Mouse (Mus musculus) cerebellum, adult 2 months (tissue): ENCODE results near the gene Kirrel3. TPM values are rescaled to one million over a fixed set of nuclear protein-coding genes. Genes with fewer than 3 reads are reported as not detected.

Source experiments
- DNase-seq, 2 experiments: peaks; one replicate each; pipeline ENCODE4 v3.0.0; 2021
- H3K27ac ChIP-seq: fragments of 200-500 bp; 2 replicates; pipeline ENCODE4 v1.5.1; 2012; ENCODE audit warnings: low read length, control low read depth, inconsistent platforms; ENCODE audit not compliant: insufficient read depth
- H3K27me3 ChIP-seq: fragments of 200-500 bp; 2 replicates; pipeline ENCODE4 v1.6.1; 2012; ENCODE audit warnings: inconsistent platforms, mild to moderate bottlenecking, low read length, moderate library complexity; ENCODE audit not compliant: control insufficient read depth, insufficient read depth
- H3K4me1 ChIP-seq: fragments of 200-500 bp; 2 replicates; pipeline ENCODE4 v1.6.1; 2011; ENCODE audit warnings: low read length; ENCODE audit not compliant: control insufficient read depth, insufficient read depth
- H3K4me3 ChIP-seq: fragments of 200-500 bp; replicated peaks from 2 replicates; pipeline ENCODE3; 2011; ENCODE audit warnings: mild to moderate bottlenecking, low read depth, low read length, control low read depth; ENCODE audit not compliant: insufficient read depth
- CTCF ChIP-seq: fragments of 200-500 bp; IDR thresholded peaks from 2 replicates; pipeline ENCODE4 v1.5.1; 2011; ENCODE audit warnings: low read depth, mild to moderate bottlenecking, control low read depth, low read length, moderate library complexity, borderline replicate concordance; ENCODE audit not compliant: insufficient read depth
- POLR2A ChIP-seq: fragments of 200-500 bp; IDR thresholded peaks from 2 replicates; pipeline ENCODE4 v1.6.1; 2011; ENCODE audit warnings: low read length, control low read depth, borderline replicate concordance; ENCODE audit not compliant: insufficient read depth
- WGBS: fragments of 180-500 bp; shearing (Covaris S2); methylation state at CpG from one replicate; pipeline ENCODE4 v1.1.7; 2018; 5-methylcytosine and 5-hydroxymethylcytosine counted together
- polyA plus RNA-seq: library from polyadenylated mRNA; depleted of rRNA; stranded (reverse); fragments of >200 nt; gene quantifications from 2 replicates; pipeline ENCODE4 v1.2.3, GENCODE M21; 2012

Kirrel3 gene
- polyA plus RNA-seq, 1 experiment = 63.5 TPM

DNA sequence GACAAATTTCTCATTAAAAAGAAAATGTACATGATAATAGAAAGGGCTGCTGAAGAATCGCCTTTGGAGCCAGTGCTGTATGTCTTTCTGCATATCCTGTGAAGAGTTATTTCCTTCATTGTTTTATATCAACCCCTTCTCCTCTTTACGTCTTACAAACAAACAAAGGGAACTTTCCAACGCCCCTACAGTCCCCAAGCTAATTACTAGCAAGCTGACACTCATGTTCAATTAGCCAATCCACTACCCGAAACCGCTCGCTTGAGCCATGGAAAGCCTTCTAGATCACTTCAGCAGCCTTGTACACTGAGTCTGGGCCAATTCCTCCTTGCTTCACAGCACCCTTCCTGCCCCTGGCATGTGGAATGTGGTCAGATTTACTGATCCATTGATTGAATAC, 150.0 kb downstream of the Kirrel3 start:
- WGBS = 86% methylated on average over 6 of the region's 6 CpGs
- Histone ChIP-seq H3K4me1 (no peaks in the 10 kb centered on the region), H3K4me3 (no peak overlapping the region), H3K27me3 (no peaks in the 10 kb centered on the region), H3K27ac (no peak overlapping the region)
- TF ChIP-seq CTCF (no peak), POLR2A (no peak)
- no peak for DNase-seq

DNA sequence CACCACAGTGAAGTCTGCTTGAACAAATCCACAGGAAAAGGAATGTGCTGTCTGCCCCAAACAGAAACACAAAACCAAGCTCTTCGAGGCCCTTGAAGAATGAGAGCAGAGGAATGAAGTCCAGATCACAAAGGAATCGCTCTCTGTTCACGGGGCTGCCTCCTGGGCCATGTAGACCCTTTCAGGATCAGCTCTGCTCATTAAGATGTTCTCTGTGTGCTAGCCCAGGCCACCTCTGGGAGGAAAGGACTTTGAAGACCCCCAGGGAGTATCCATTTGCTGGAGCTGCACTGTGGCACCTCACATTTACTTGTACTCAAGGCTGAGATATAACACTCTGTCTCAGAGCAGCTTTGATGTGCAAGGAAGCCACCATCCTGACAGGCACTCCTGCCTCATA, 158.2 kb downstream of the Kirrel3 start:
- WGBS = 55% methylated on average over 3 of the region's 3 CpGs
- no peak for TF ChIP-seq CTCF
- Histone ChIP-seq H3K27me3 (no peaks in the 10 kb centered on the region), H3K27ac (no peak overlapping the region), H3K4me3 (no peak overlapping the region), H3K4me1 (no peaks in the 10 kb centered on the region; the same call in 1 of the 2 replicates)
- no peak for DNase-seq

DNA sequence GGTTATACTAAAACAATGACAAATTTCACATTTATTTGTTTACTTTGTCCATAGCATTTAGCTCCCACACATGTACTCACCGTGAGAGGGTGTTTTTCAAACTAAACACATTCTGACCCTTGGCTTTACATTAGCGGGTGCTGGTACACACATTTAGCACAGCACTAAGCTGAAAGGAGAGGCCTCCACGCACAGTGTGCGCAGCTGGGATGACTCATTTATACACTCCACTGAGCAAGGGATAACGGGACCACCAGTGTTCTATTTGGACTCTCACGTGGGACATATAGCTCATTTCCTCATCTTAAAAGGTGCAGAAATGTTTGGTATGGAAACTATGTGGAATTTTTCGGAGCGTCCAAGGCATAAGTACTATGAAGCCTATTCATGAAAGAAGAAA, 158.7 kb downstream of the Kirrel3 start:
- Histone ChIP-seq H3K27me3 (no peaks in the 10 kb centered on the region), H3K4me3 (no peak overlapping the region), H3K27ac (no peak overlapping the region), H3K4me1 (no peaks in the 10 kb centered on the region; the same call in 1 of the 2 replicates)
- 79% methylated on average over 8 of the region's 8 CpGs for WGBS
- TF ChIP-seq POLR2A = no peak
- no peak for TF ChIP-seq CTCF
- DNase-seq = no peak

DNA sequence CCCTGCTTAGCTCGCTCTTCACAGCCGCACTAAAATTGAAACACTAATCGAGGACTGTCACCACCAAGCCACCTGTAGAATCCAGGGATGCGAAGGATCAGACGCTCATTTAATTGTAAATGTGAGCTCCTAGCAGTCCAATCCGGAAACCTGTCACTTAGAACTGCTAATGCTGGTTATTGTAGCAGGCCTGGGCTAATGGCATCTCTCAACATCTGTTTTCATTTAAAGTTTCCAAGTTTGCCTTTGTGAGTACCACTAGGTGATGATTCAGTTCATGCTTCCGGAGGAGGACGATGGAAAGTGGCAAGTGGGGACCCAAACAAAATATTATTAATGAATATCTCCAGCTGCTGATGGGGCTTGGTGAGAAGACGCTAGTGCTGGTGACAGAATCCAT, 161.1 kb downstream of the Kirrel3 start:
- no peak overlapping the region for H3K4me3 ChIP-seq
- TF ChIP-seq POLR2A (no peak), CTCF (no peak)
- H3K4me1 ChIP-seq = peaks cover 7% of the 10 kb centered on the region
- H3K27me3 ChIP-seq = no peaks in the 10 kb centered on the region
- no peak overlapping the region for H3K27ac ChIP-seq
- 95% methylated on average over 9 of the region's 9 CpGs for WGBS
- no peak for DNase-seq

DNA sequence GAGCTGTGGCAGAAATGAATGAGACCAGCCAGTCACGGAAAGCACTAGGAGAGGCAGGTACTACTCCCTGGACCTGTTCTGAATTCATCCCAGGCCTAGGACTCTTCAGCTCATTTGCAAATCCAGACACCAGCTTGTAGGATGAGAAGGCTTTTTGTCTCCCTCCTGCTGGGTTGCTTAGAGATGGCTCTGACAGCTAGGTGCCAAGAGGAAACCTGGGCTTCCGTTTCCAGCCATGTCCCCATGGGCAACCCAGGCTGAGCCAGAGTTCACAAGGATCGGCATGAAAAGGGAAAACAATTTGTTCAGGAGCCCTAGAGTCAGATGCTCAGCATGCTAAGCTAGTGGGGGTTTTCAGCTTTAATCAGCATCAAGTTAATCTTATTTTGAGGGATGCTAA, 166.6 kb downstream of the Kirrel3 start:
- Histone ChIP-seq H3K27me3 (no peaks in the 10 kb centered on the region), H3K4me1 (peaks cover 26% of the 10 kb centered on the region), H3K4me3 (no peak overlapping the region), H3K27ac (no peak overlapping the region)
- TF ChIP-seq CTCF = no peak
- TF ChIP-seq POLR2A = no peak
- DNase-seq = peak; percentile 65 to 87
- WGBS = 7% methylated on average over 3 of the region's 3 CpGs

DNA sequence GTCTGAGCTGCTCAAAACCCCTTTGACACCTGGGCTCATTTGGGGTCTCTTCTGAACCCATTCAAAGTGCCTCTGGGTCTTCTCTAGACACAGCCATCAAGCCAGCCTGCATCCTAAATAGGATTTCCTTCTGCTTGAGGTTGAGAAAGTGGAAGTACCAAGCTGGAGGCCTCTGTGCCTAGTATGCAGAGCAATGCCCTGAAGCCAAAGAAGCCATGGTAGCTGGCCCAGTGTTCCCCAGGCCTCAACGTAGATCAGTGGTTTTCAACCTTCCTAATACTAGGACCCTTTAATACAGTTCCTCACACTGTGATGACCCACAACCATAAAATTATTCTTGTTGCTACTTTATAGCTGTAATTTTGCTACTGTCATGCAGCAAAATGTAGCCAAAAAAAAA, 167.4 kb downstream of the Kirrel3 start:
- Histone ChIP-seq H3K27me3 (no peaks in the 10 kb centered on the region), H3K4me1 (peaks cover 26% of the 10 kb centered on the region), H3K27ac (no peak overlapping the region), H3K4me3 (no peak overlapping the region)
- peak; percentile 26 to 29 for DNase-seq
- WGBS = 74% methylated on average over 1 of the region's 1 CpGs
- no peak for TF ChIP-seq POLR2A
- no peak for TF ChIP-seq CTCF

DNA sequence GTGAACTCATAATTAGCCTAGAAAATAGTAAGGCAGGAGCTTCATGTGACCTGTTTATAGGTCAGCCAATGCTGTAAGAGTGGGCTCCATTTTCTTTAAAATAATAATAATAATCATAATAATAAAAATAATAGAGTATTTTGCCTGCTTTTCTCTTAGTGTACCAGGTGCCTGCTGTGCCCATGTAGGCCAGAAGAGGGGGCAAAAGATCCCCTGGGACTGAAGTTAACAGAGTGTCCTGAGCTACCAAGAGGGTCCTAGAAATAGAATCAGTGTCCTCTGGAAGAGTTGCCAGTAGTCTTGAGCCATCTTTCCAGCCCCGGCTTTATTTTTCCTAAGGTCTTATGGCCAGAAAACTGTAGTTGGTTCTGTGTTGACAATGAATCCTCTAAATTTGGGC, 174.9 kb downstream of the Kirrel3 start:
- no peak for DNase-seq
- TF ChIP-seq POLR2A (no peak), CTCF (peak; percentile 49; the same call in 1 of the 2 replicates)
- Histone ChIP-seq H3K27me3 (no peaks in the 10 kb centered on the region), H3K4me1 (peaks cover 4% of the 10 kb centered on the region), H3K4me3 (no peak overlapping the region), H3K27ac (no peak overlapping the region)
- 86% methylated on average over 1 of the region's 1 CpGs for WGBS

DNA sequence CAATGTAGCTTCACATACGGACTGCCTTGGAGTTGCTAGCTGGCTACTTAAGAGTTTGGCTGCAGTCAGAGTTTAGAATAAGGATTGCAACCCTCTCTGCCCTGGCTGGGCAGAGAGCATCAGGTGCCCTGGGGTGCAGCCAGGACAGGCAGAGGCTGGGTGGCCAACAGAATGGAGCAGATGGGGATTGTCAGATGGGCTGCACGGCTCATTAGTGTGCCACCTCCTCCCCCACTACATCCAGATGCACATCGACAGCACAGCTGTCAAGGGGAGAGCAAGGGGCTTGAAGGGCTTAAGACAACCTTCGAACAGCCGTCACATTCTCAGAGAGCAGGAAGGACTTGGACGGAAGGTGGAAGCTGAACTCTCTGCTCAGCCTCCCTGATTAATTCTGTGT, 177.7 kb downstream of the Kirrel3 start:
- Histone ChIP-seq H3K4me1 (peaks cover 4% of the 10 kb centered on the region), H3K27me3 (no peaks in the 10 kb centered on the region), H3K27ac (no peak overlapping the region), H3K4me3 (no peak overlapping the region)
- peak in 1 of 2 experiments; percentile 30 for DNase-seq
- 50% methylated on average over 6 of the region's 6 CpGs for WGBS
- TF ChIP-seq POLR2A = no peak
- TF ChIP-seq CTCF = no peak
